Mouse (Mus musculus) C2C12 (cell line): ENCODE data around the gene Syvn1.

Source experiments
- CTCF ChIP-seq: IDR thresholded peaks from one replicate; pipeline ENCODE4 v1.5.1; 2011; ENCODE audit not compliant: control insufficient read depth, insufficient read depth, insufficient read length
- FOSL1 ChIP-seq: IDR thresholded peaks from one replicate; pipeline ENCODE4 v1.8.0; 2011; ENCODE audit warnings: mild to moderate bottlenecking, low read length; ENCODE audit not compliant: poor library complexity, insufficient read depth, severe bottlenecking
- MAX ChIP-seq: IDR thresholded peaks from one replicate; pipeline ENCODE4 v1.6.1; 2011; ENCODE audit warnings: mild to moderate bottlenecking, control low read depth
- MYOD1 ChIP-seq: IDR thresholded peaks from one replicate; pipeline ENCODE4 v1.6.1; 2011; ENCODE audit warnings: low read depth; ENCODE audit not compliant: control insufficient read depth, insufficient read length
- MYOG ChIP-seq: IDR thresholded peaks from one replicate; pipeline ENCODE4 v1.6.1; 2011; ENCODE audit not compliant: control insufficient read depth, insufficient read length; ENCODE audit errors: extremely low read depth

DNA sequence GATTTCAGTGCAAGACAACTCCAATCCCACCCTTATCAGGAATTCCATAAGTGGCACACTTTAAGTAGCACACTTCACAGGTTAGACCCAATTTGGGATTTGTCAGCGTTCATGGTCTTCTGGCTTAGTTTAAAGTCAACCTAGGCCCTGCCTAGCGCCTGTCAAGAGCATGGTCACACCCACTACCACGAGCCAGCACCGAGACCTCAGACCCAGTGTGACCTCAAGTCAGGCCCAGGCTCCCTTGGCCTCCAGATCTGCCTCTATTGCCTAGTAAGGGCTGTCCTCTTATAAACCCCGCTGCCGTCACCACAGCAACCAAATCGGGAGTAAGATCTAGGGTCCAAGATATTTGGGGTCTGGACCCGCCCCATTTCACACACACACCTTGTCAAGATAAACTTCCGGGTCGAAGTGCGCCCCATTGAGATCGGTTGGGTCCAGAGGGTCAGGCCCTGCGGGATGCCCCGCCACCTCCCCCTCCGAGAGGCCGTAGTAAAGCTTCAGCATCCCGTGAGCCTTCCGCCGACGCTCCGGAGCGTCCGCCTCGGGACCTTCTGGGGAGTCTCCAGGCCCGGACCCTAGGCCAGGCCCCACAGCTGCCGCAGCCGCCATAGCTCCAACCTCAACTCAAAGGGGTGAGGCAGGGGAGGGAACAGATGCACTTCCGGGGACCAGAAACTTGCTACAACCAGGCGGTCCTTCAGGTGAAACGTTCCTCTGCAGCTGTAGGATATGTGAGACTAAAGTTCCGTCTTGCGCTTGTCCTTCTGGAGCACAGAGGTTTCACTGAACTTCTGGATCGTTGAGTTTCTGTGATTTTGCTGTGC lies 30.4 kb downstream of the Syvn1 start, which contains the start of gene Vps51:
- TF ChIP-seq CTCF (no peak), MAX (peak; percentile 88), MYOD1 (peak; percentile 37), FOSL1 (no peak), MYOG (no peak)
